Mouse (Mus musculus): ENCODE results near the gene Sntg2. TPM values are rescaled to one million over a fixed set of nuclear protein-coding genes. Genes with fewer than 3 reads are reported as not detected.

Gene Sntg2
- polyA plus RNA-seq, 1 experiment from 2014 or later: 3.8 TPM

GRCm38 (mm10) chr12:30313021-30313420 lies 60.2 kb downstream of the Sntg2 start:
- Histone ChIP-seq H3K4me1 (ENCODE audit: control insufficient read depth, insufficient read depth, low read length) (peaks cover 10% of the 10 kb centered on the region; the same call in 1 of the 2 replicates), H3K4me2 (no peak overlapping the region), H3K27me3 (ENCODE audit: control insufficient read depth, insufficient read depth, low read length) (no peaks in the 10 kb centered on the region), H3K36me3 (ENCODE audit: control insufficient read depth, insufficient read depth, low read length) (no peaks in the 10 kb centered on the region), H3K9me3 (replicated peaks; ENCODE audit: control insufficient read depth, low read length) (no peaks in the 10 kb centered on the region), H3K27ac (ENCODE audit: low read depth, low read length) (no peak overlapping the region), H3K4me3 (ENCODE audit: low read depth, low read length) (no peak overlapping the region), H3K9ac (ENCODE audit: low read depth, low read length) (no peak overlapping the region)
- no peak for ATAC-seq (replicated peaks; ENCODE audit: insufficient number of reproducible peaks, low FRiP score, low TSS enrichment)

GRCm38 (mm10) chr12:30308197-30308939 lies 64.8 kb downstream of the Sntg2 start:
- Histone ChIP-seq H3K4me1 (ENCODE audit: control insufficient read depth, insufficient read depth, low read length) (peaks cover 13% of the 10 kb centered on the region; the same call in 1 of the 2 replicates), H3K27ac (ENCODE audit: low read depth, low read length) (no peak overlapping the region), H3K9me3 (replicated peaks; ENCODE audit: control insufficient read depth, low read length) (no peaks in the 10 kb centered on the region), H3K9ac (ENCODE audit: low read depth, low read length) (no peak overlapping the region), H3K36me3 (ENCODE audit: control insufficient read depth, insufficient read depth, low read length) (no peaks in the 10 kb centered on the region), H3K4me3 (ENCODE audit: low read depth, low read length) (no peak overlapping the region), H3K4me2 (no peak overlapping the region), H3K27me3 (ENCODE audit: control insufficient read depth, insufficient read depth, low read length) (no peaks in the 10 kb centered on the region)
- no peak for ATAC-seq (replicated peaks; ENCODE audit: insufficient number of reproducible peaks, low FRiP score, low TSS enrichment)
- 45% methylated on average over 5 of the region's 5 CpGs for WGBS (ENCODE audit: insufficient replicate concordance)

GRCm38 (mm10) chr12:30292724-30293560 lies 80.2 kb downstream of the Sntg2 start:
- no peak overlapping the region for H3K4me2 ChIP-seq
- H3K9ac ChIP-seq (ENCODE audit: low read depth, low read length): no peak overlapping the region
- H3K36me3 ChIP-seq (ENCODE audit: control insufficient read depth, insufficient read depth, low read length): no peaks in the 10 kb centered on the region
- no peak overlapping the region for H3K27ac ChIP-seq (ENCODE audit: low read depth, low read length)
- WGBS (ENCODE audit: insufficient replicate concordance): 74% methylated on average over 13 of the region's 13 CpGs
- no peaks in the 10 kb centered on the region for H3K4me1 ChIP-seq (ENCODE audit: control insufficient read depth, insufficient read depth, low read length)
- no peaks in the 10 kb centered on the region for H3K9me3 ChIP-seq (replicated peaks; ENCODE audit: control insufficient read depth, low read length)
- H3K27me3 ChIP-seq (ENCODE audit: control insufficient read depth, insufficient read depth, low read length): no peaks in the 10 kb centered on the region
- no peak for ATAC-seq (replicated peaks; ENCODE audit: insufficient number of reproducible peaks, low FRiP score, low TSS enrichment)
- no peak overlapping the region for H3K4me3 ChIP-seq (ENCODE audit: low read depth, low read length)

- H3K9me3 ChIP-seq (replicated peaks; ENCODE audit: control insufficient read depth, low read length): no peaks in the 10 kb centered on the region
- no peak overlapping the region for H3K4me3 ChIP-seq (ENCODE audit: low read depth, low read length)
- WGBS (ENCODE audit: insufficient replicate concordance): 77% methylated on average over 5 of the region's 5 CpGs
- H3K27ac ChIP-seq (ENCODE audit: low read depth, low read length): no peak overlapping the region
- no peak for ATAC-seq (replicated peaks; ENCODE audit: insufficient number of reproducible peaks, low FRiP score, low TSS enrichment)
- H3K36me3 ChIP-seq (ENCODE audit: control insufficient read depth, insufficient read depth, low read length): no peaks in the 10 kb centered on the region
- H3K9ac ChIP-seq (ENCODE audit: low read depth, low read length): no peak overlapping the region
- no peak overlapping the region for H3K4me2 ChIP-seq
- no peaks in the 10 kb centered on the region for H3K27me3 ChIP-seq (ENCODE audit: control insufficient read depth, insufficient read depth, low read length)
- H3K4me1 ChIP-seq (ENCODE audit: control insufficient read depth, insufficient read depth, low read length): no peaks in the 10 kb centered on the region
These were observed 86.1 kb downstream of the Sntg2 start for GRCm38 (mm10) chr12:30286888-30287573.

- Histone ChIP-seq H3K4me3 (ENCODE audit: low read depth, low read length) (no peak overlapping the region), H3K4me2 (no peak overlapping the region), H3K9me3 (replicated peaks; ENCODE audit: control insufficient read depth, low read length) (no peaks in the 10 kb centered on the region), H3K4me1 (ENCODE audit: control insufficient read depth, insufficient read depth, low read length) (no peaks in the 10 kb centered on the region), H3K36me3 (ENCODE audit: control insufficient read depth, insufficient read depth, low read length) (no peaks in the 10 kb centered on the region), H3K9ac (ENCODE audit: low read depth, low read length) (no peak overlapping the region), H3K27ac (ENCODE audit: low read depth, low read length) (no peak overlapping the region), H3K27me3 (ENCODE audit: control insufficient read depth, insufficient read depth, low read length) (no peaks in the 10 kb centered on the region)
- no peak for ATAC-seq (replicated peaks; ENCODE audit: insufficient number of reproducible peaks, low FRiP score, low TSS enrichment)
- 71% methylated on average over 4 of the region's 4 CpGs for WGBS (ENCODE audit: insufficient replicate concordance)
These were observed 89.4 kb downstream of the Sntg2 start for GRCm38 (mm10) chr12:30283741-30284140.

- Histone ChIP-seq H3K36me3 (ENCODE audit: control insufficient read depth, insufficient read depth, low read length) (no peaks in the 10 kb centered on the region), H3K9me3 (replicated peaks; ENCODE audit: control insufficient read depth, low read length) (no peaks in the 10 kb centered on the region)
These were observed 100.8 kb downstream of the Sntg2 start for GRCm38 (mm10) chr12:30272242-30272985.

GRCm38 (mm10) chr12:30264206-30264605 lies 109.0 kb downstream of the Sntg2 start:
- ATAC-seq (replicated peaks; ENCODE audit: insufficient number of reproducible peaks, low FRiP score, low TSS enrichment): no peak
- Histone ChIP-seq H3K4me3 (ENCODE audit: low read depth, low read length) (no peak overlapping the region), H3K4me2 (no peak overlapping the region), H3K9ac (ENCODE audit: low read depth, low read length) (no peak overlapping the region), H3K36me3 (ENCODE audit: control insufficient read depth, insufficient read depth, low read length) (no peaks in the 10 kb centered on the region), H3K4me1 (ENCODE audit: control insufficient read depth, insufficient read depth, low read length) (no peaks in the 10 kb centered on the region), H3K27ac (ENCODE audit: low read depth, low read length) (no peak overlapping the region), H3K27me3 (ENCODE audit: control insufficient read depth, insufficient read depth, low read length) (no peaks in the 10 kb centered on the region), H3K9me3 (replicated peaks; ENCODE audit: control insufficient read depth, low read length) (no peaks in the 10 kb centered on the region)
- WGBS (ENCODE audit: insufficient replicate concordance): 53% methylated on average over 5 of the region's 5 CpGs

More at GRCm38 (mm10) chr12:30272242-30272985, 100.8 kb downstream of the Sntg2 start:
- no peak overlapping the region for H3K4me2 ChIP-seq
- ATAC-seq (replicated peaks; ENCODE audit: insufficient number of reproducible peaks, low FRiP score, low TSS enrichment): no peak
- no peak overlapping the region for H3K4me3 ChIP-seq (ENCODE audit: low read depth, low read length)
- no peaks in the 10 kb centered on the region for H3K27me3 ChIP-seq (ENCODE audit: control insufficient read depth, insufficient read depth, low read length)
- H3K9ac ChIP-seq (ENCODE audit: low read depth, low read length): no peak overlapping the region
- WGBS (ENCODE audit: insufficient replicate concordance): 80% methylated on average over 8 of the region's 8 CpGs
- H3K4me1 ChIP-seq (ENCODE audit: control insufficient read depth, insufficient read depth, low read length): no peaks in the 10 kb centered on the region
- H3K27ac ChIP-seq (ENCODE audit: low read depth, low read length): no peak overlapping the region

GRCm38 (mm10) chr12:30261187-30261586 lies 112.0 kb downstream of the Sntg2 start:
- Histone ChIP-seq H3K27ac (ENCODE audit: low read depth, low read length) (no peak overlapping the region), H3K4me3 (ENCODE audit: low read depth, low read length) (no peak overlapping the region), H3K4me1 (ENCODE audit: control insufficient read depth, insufficient read depth, low read length) (no peaks in the 10 kb centered on the region), H3K9ac (ENCODE audit: low read depth, low read length) (no peak overlapping the region), H3K36me3 (ENCODE audit: control insufficient read depth, insufficient read depth, low read length) (no peaks in the 10 kb centered on the region), H3K4me2 (no peak overlapping the region), H3K9me3 (replicated peaks; ENCODE audit: control insufficient read depth, low read length) (no peaks in the 10 kb centered on the region), H3K27me3 (ENCODE audit: control insufficient read depth, insufficient read depth, low read length) (no peaks in the 10 kb centered on the region)
- ATAC-seq (replicated peaks; ENCODE audit: insufficient number of reproducible peaks, low FRiP score, low TSS enrichment): no peak
- 44% methylated on average over 2 of the region's 2 CpGs for WGBS (ENCODE audit: insufficient replicate concordance)

All from heart, embryonic 11.5 days (tissue).